Mouse (Mus musculus) lung, embryonic 16.5 days (tissue): ENCODE measurements around the gene Zfp366. TPM values are rescaled to one million over a fixed set of nuclear protein-coding genes. Genes with fewer than 3 reads are reported as not detected.

Experiments
- ATAC-seq: fragments of 200-750 bp; cut with Nextera tagmentation; 2 replicates; pipeline ENCODE4 v1.8.0; 2017; ENCODE audit warnings: low read depth, mild to moderate bottlenecking, moderate library complexity
- H3K27ac ChIP-seq: fragments of 300-500 bp; sonication (generic); 2 replicates; pipeline ENCODE4 v1.5.1; 2014; ENCODE audit warnings: mild to moderate bottlenecking, control low read depth, low read length
- H3K27me3 ChIP-seq: fragments of 300-500 bp; sonication (generic); 2 replicates; pipeline ENCODE4 v1.6.1; 2014; ENCODE audit warnings: low read depth, low read length, mixed read lengths; ENCODE audit not compliant: control insufficient read depth, insufficient read depth
- H3K36me3 ChIP-seq: fragments of 300-500 bp; sonication (generic); 2 replicates; pipeline ENCODE4 v1.6.1; 2014; ENCODE audit warnings: low read length; ENCODE audit not compliant: control insufficient read depth, insufficient read depth
- H3K4me1 ChIP-seq: fragments of 300-500 bp; sonication (generic); replicated peaks from 2 replicates; pipeline ENCODE4 v1.6.1; 2014; ENCODE audit warnings: low read length, mixed read lengths; ENCODE audit not compliant: control insufficient read depth, insufficient read depth
- H3K4me2 ChIP-seq: fragments of 300-500 bp; sonication (generic); 2 replicates; pipeline ENCODE4 v1.6.1; 2014; ENCODE audit warnings: low read depth, low read length, control low read depth
- H3K4me3 ChIP-seq: fragments of 300-500 bp; sonication (generic); 2 replicates; pipeline ENCODE4 v1.5.1; 2014; ENCODE audit warnings: mild to moderate bottlenecking, low read length, control low read depth
- H3K9ac ChIP-seq: fragments of 300-500 bp; sonication (generic); 2 replicates; pipeline ENCODE4 v1.6.1; 2014; ENCODE audit warnings: low read length, control low read depth
- H3K9me3 ChIP-seq: fragments of 300-500 bp; sonication (generic); 2 replicates; pipeline ENCODE4 v1.6.1; 2016; ENCODE audit warnings: low read length; ENCODE audit not compliant: control insufficient read depth
- WGBS: fragments of 180-500 bp; shearing (Covaris S2); extraction: QIAGEN DNeasy Blood & Tissue Kit; methylation state at CpG from one replicate; pipeline ENCODE4 v1.1.7; 2014; 5-methylcytosine and 5-hydroxymethylcytosine counted together
- polyA plus RNA-seq: library from polyadenylated mRNA; unstranded; fragments of >200 nt; fragmentation: Nextera tagmentation; extraction: Ambion mirVana; gene quantifications from 2 replicates; pipeline ENCODE4 v1.2.1, GENCODE M21; 2015

Zfp366 gene
- polyA plus RNA-seq, 1 experiment from 2014 or later, result 1.1 TPM

GRCm38 (mm10) chr13:99272046-99272445, 87.4 kb downstream of the Zfp366 start:
- ATAC-seq, result no peak
- Histone ChIP-seq H3K4me3 (no peak overlapping the region), H3K27ac (no peak overlapping the region), H3K36me3 (no peaks in the 10 kb centered on the region), H3K27me3 (no peaks in the 10 kb centered on the region), H3K4me2 (no peak overlapping the region), H3K9me3 (no peaks in the 10 kb centered on the region), H3K9ac (no peak overlapping the region), H3K4me1 (no peaks in the 10 kb centered on the region)
- 94% methylated on average over 3 of the region's 3 CpGs for WGBS

- no peak overlapping the region for H3K9ac ChIP-seq
- WGBS, result 96% methylated on average over 3 of the region's 3 CpGs
- no peaks in the 10 kb centered on the region for H3K4me1 ChIP-seq
- H3K27me3 ChIP-seq, result no peaks in the 10 kb centered on the region
- no peak overlapping the region for H3K4me3 ChIP-seq
- no peak overlapping the region for H3K4me2 ChIP-seq
- no peak for ATAC-seq
- no peaks in the 10 kb centered on the region for H3K9me3 ChIP-seq
- no peaks in the 10 kb centered on the region for H3K36me3 ChIP-seq
- no peak overlapping the region for H3K27ac ChIP-seq
These were observed 92.9 kb downstream of the Zfp366 start for GRCm38 (mm10) chr13:99277521-99277920.

- no peak overlapping the region for H3K27ac ChIP-seq
- 68% methylated on average over 6 of the region's 6 CpGs for WGBS
- H3K4me3 ChIP-seq, result no peak overlapping the region
- no peaks in the 10 kb centered on the region for H3K27me3 ChIP-seq
- no peak overlapping the region for H3K9ac ChIP-seq
- H3K4me1 ChIP-seq, result no peaks in the 10 kb centered on the region
- no peak overlapping the region for H3K4me2 ChIP-seq
- no peaks in the 10 kb centered on the region for H3K9me3 ChIP-seq
- ATAC-seq, result no peak
- no peaks in the 10 kb centered on the region for H3K36me3 ChIP-seq
These were observed 93.9 kb downstream of the Zfp366 start for GRCm38 (mm10) chr13:99278511-99278910.

- Histone ChIP-seq H3K9me3 (no peaks in the 10 kb centered on the region), H3K36me3 (no peaks in the 10 kb centered on the region), H3K4me2 (no peak overlapping the region), H3K4me3 (no peak overlapping the region), H3K27me3 (no peaks in the 10 kb centered on the region), H3K9ac (no peak overlapping the region), H3K4me1 (no peaks in the 10 kb centered on the region), H3K27ac (no peak overlapping the region)
- WGBS, result 50% methylated on average over 10 of the region's 10 CpGs
- ATAC-seq, result no peak
These were observed 94.7 kb downstream of the Zfp366 start for GRCm38 (mm10) chr13:99279351-99279750.

- ATAC-seq, result no peak
- 53% methylated on average over 6 of the region's 6 CpGs for WGBS
- no peaks in the 10 kb centered on the region for H3K36me3 ChIP-seq
- H3K27me3 ChIP-seq, result no peaks in the 10 kb centered on the region
- H3K9ac ChIP-seq, result no peak overlapping the region
- H3K27ac ChIP-seq, result no peak overlapping the region
- no peak overlapping the region for H3K4me2 ChIP-seq
- H3K4me1 ChIP-seq, result no peaks in the 10 kb centered on the region
- H3K9me3 ChIP-seq, result no peaks in the 10 kb centered on the region
- no peak overlapping the region for H3K4me3 ChIP-seq
These were observed 98.3 kb downstream of the Zfp366 start for GRCm38 (mm10) chr13:99282961-99283360.

- no peaks in the 10 kb centered on the region for H3K4me1 ChIP-seq
- 90% methylated on average over 12 of the region's 12 CpGs for WGBS
- no peaks in the 10 kb centered on the region for H3K9me3 ChIP-seq
- H3K36me3 ChIP-seq, result no peaks in the 10 kb centered on the region
- H3K27me3 ChIP-seq, result no peaks in the 10 kb centered on the region
- H3K4me3 ChIP-seq, result no peak overlapping the region
- H3K9ac ChIP-seq, result no peak overlapping the region
- no peak for ATAC-seq
- H3K4me2 ChIP-seq, result no peak overlapping the region
- no peak overlapping the region for H3K27ac ChIP-seq
These were observed 99.3 kb downstream of the Zfp366 start for GRCm38 (mm10) chr13:99283916-99284315.

- Histone ChIP-seq H3K27me3 (no peaks in the 10 kb centered on the region), H3K4me1 (no peaks in the 10 kb centered on the region), H3K9ac (no peak overlapping the region), H3K4me2 (no peak overlapping the region), H3K9me3 (no peaks in the 10 kb centered on the region), H3K27ac (no peak overlapping the region), H3K36me3 (no peaks in the 10 kb centered on the region), H3K4me3 (no peak overlapping the region)
- 78% methylated on average over 21 of the region's 21 CpGs for WGBS
- no peak for ATAC-seq
These were observed 100.0 kb downstream of the Zfp366 start for GRCm38 (mm10) chr13:99284400-99285160.

GRCm38 (mm10) chr13:99285241-99285640, 100.6 kb downstream of the Zfp366 start:
- ATAC-seq, result no peak
- Histone ChIP-seq H3K36me3 (no peaks in the 10 kb centered on the region), H3K4me2 (no peak overlapping the region), H3K4me1 (no peaks in the 10 kb centered on the region), H3K9ac (no peak overlapping the region), H3K4me3 (no peak overlapping the region), H3K27me3 (no peaks in the 10 kb centered on the region), H3K27ac (no peak overlapping the region), H3K9me3 (no peaks in the 10 kb centered on the region)
- WGBS, result 43% methylated on average over 2 of the region's 2 CpGs

GRCm38 (mm10) chr13:99287207-99287606, 102.6 kb downstream of the Zfp366 start:
- Histone ChIP-seq H3K27me3 (no peaks in the 10 kb centered on the region), H3K36me3 (no peaks in the 10 kb centered on the region), H3K4me3 (no peak overlapping the region), H3K9ac (no peak overlapping the region), H3K27ac (no peak overlapping the region), H3K4me1 (no peaks in the 10 kb centered on the region), H3K4me2 (no peak overlapping the region), H3K9me3 (no peaks in the 10 kb centered on the region)
- 94% methylated on average over 4 of the region's 4 CpGs for WGBS
- no peak for ATAC-seq
